Mouse (Mus musculus) gastrocnemius, postnatal 14 days (tissue): ENCODE results near the gene Kcnc2. TPM values are rescaled to one million over a fixed set of nuclear protein-coding genes. Genes with fewer than 3 reads are reported as not detected.

ENCODE experiments used
- DNase-seq: peaks from one replicate; pipeline ENCODE4 v3.0.0; 2021; ENCODE audit warnings: mixed read lengths
- intact Hi-C: fragments of 180-260 bp; cut with DNase I; formaldehyde crosslinking; loops from one replicate; pipeline ENCODE4 v1.15.1; 2025; ENCODE audit warnings: low total_unique reads
- total RNA-seq, 2 experiments: library from RNA; stranded (reverse); gene quantifications; 2 replicates each; pipeline ENCODE4 v1.2.3; 2021

The Kcnc2 gene
- total RNA-seq, 2 experiments from 2014 or later: 0.23 to 0.27 TPM

GRCm38 (mm10) chr10:112378465-112378864, 107.5 kb downstream of the Kcnc2 start:
- DNase-seq: no peak
- intact Hi-C loops: no loop called here

GRCm38 (mm10) chr10:112380590-112380989, 109.7 kb downstream of the Kcnc2 start:
- DNase-seq: no peak
- intact Hi-C loops: no loop called here

GRCm38 (mm10) chr10:112394399-112394970, 123.6 kb downstream of the Kcnc2 start:
- intact Hi-C loops: no loop called here
- DNase-seq: no peak

- intact Hi-C loops: no loop called here
- DNase-seq: no peak
Measured at GRCm38 (mm10) chr10:112397194-112397593, 126.3 kb downstream of the Kcnc2 start.

GRCm38 (mm10) chr10:112400591-112401404, 129.9 kb downstream of the Kcnc2 start:
- intact Hi-C loops: no loop called here
- DNase-seq: no peak

GRCm38 (mm10) chr10:112409525-112409924, 138.6 kb downstream of the Kcnc2 start:
- no peak for DNase-seq
- intact Hi-C loops: no loop called here

- no peak for DNase-seq
- intact Hi-C loops: no loop called here
Measured at GRCm38 (mm10) chr10:112423327-112423726, 152.4 kb downstream of the Kcnc2 start.

GRCm38 (mm10) chr10:112436950-112437349, 166.0 kb downstream of the Kcnc2 start:
- DNase-seq: no peak
- intact Hi-C loops: no loop called here

GRCm38 (mm10) chr10:112444640-112445039, 173.7 kb downstream of the Kcnc2 start:
- intact Hi-C loops: no loop called here
- no peak for DNase-seq

- intact Hi-C loops: no loop called here
- no peak for DNase-seq
Measured at GRCm38 (mm10) chr10:112450910-112451309, 180.0 kb downstream of the Kcnc2 start.

- DNase-seq: no peak
- intact Hi-C loops: no loop called here
Measured at GRCm38 (mm10) chr10:112468689-112469384, 197.9 kb downstream of the Kcnc2 start.

GRCm38 (mm10) chr10:112474122-112474810, 203.3 kb downstream of the Kcnc2 start:
- intact Hi-C loops: no loop called here
- no peak for DNase-seq

GRCm38 (mm10) chr10:112481461-112481860, 210.5 kb downstream of the Kcnc2 start:
- intact Hi-C loops: no loop called here
- DNase-seq: no peak

- intact Hi-C loops: no loop called here
Measured at GRCm38 (mm10) chr10:112481921-112482607, 211.1 kb downstream of the Kcnc2 start.

GRCm38 (mm10) chr10:112484387-112485105, 213.6 kb downstream of the Kcnc2 start:
- intact Hi-C loops: no loop called here

More at GRCm38 (mm10) chr10:112481921-112482607, 211.1 kb downstream of the Kcnc2 start:
- no peak for DNase-seq

GRCm38 (mm10) chr10:112485819-112486218, 214.9 kb downstream of the Kcnc2 start:
- intact Hi-C loops: no loop called here

More at GRCm38 (mm10) chr10:112484387-112485105, 213.6 kb downstream of the Kcnc2 start:
- no peak for DNase-seq

GRCm38 (mm10) chr10:112488751-112489150, 217.8 kb downstream of the Kcnc2 start:
- DNase-seq: no peak
- intact Hi-C loops: no loop called here

More at GRCm38 (mm10) chr10:112485819-112486218, 214.9 kb downstream of the Kcnc2 start:
- DNase-seq: no peak
